Mouse (Mus musculus): ENCODE data around the gene Thbs3. TPM values are rescaled to one million over a fixed set of nuclear protein-coding genes. Genes with fewer than 3 reads are reported as not detected.
A peak's percentile ranks its signal among the peaks of the same experiment; 100 is the strongest.

The Thbs3 gene
- polyA plus RNA-seq (2014; fragmentation: Nextera tagmentation; extraction: Ambion mirVana) = 51.5 and 52.0 TPM in 2 replicates

GRCm38 (mm10) chr3:89214681-89215411 lies at the start of gene Thbs3:
Thbs3 (plus strand) TSS chr3:89215180.
- 2% methylated on average over 19 of the region's 19 CpGs for WGBS

DNA sequence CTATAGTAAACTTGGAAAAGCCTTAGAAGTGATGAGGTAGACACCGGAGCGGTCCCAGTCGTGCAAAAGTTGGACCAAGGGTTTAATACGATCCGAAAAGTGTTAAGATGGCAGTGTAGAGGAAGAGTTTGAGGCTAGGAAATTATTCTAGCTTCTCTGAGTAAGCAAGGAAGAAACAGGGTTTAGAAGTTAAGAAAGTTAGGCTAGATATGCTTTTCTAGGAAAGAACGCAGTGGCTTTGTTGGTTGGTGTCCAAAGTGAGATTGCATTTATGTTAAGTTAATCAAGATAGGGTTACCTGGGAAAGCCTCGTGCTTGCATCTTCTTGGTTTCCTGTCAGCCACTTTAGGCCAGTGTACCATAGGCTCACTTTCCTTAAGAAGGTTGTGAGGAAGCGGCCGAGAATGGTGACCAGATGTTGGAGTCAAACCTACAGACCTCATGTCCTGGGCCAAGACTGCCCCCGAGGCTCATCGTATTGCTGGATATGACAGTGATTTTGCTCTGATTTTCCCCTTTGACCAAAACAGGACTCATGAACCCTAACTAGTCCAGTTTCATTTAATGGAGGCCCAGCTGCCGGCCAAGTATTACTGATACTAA lies 49.6 kb upstream of the Thbs3 start:
- Histone ChIP-seq H3K27ac (replicated peaks; ENCODE audit: low read depth, low read length) (peak overlapping the region; percentile 98), H3K9ac (ENCODE audit: low read depth, low read length) (peak overlapping the region; percentile 97), H3K4me2 (ENCODE audit: low read depth, low read length) (peak overlapping the region; percentile 74), H3K27me3 (replicated peaks; ENCODE audit: control insufficient read depth, insufficient read depth, low read length) (no peaks in the 10 kb centered on the region), H3K4me3 (ENCODE audit: low read depth, low read length) (peak overlapping the region; percentile 87), H3K36me3 (ENCODE audit: control insufficient read depth, insufficient read depth, low read length) (peaks cover 40% of the 10 kb centered on the region), H3K9me3 (ENCODE audit: control insufficient read depth, low read length) (no peaks in the 10 kb centered on the region), H3K4me1 (ENCODE audit: control insufficient read depth, insufficient read depth, low read length) (0 out of 2 replicates have a peak, but pooled peaks cover 10% of the 10 kb centered on the region)
- ATAC-seq (ENCODE audit: low read depth) (no peak), DNase-seq (ENCODE audit: low spot score) (no peak)
- 10% methylated on average over 12 of the region's 12 CpGs for WGBS

More at GRCm38 (mm10) chr3:89214681-89215411, at the start of gene Thbs3:
- peak; percentile 76 for DNase-seq (ENCODE audit: low spot score)
- Histone ChIP-seq H3K27ac (replicated peaks; ENCODE audit: low read depth, low read length) (peak within 1 kb of the TSS; percentile 98), H3K9me3 (ENCODE audit: control insufficient read depth, low read length) (no peaks in the 10 kb centered on the region), H3K4me2 (ENCODE audit: low read depth, low read length) (peak within 1 kb of the TSS; percentile 77), H3K4me3 (ENCODE audit: low read depth, low read length) (peak within 1 kb of the TSS; percentile 68), H3K4me1 (ENCODE audit: control insufficient read depth, insufficient read depth, low read length) (peaks cover 14% of the 10 kb centered on the region; the same call in 1 of the 2 replicates), H3K27me3 (replicated peaks; ENCODE audit: control insufficient read depth, insufficient read depth, low read length) (no peaks in the 10 kb centered on the region), H3K9ac (ENCODE audit: low read depth, low read length) (peak within 1 kb of the TSS; percentile 82), H3K36me3 (ENCODE audit: control insufficient read depth, insufficient read depth, low read length) (peaks cover 13% of the 10 kb centered on the region)
- no peak for ATAC-seq (ENCODE audit: low read depth)

- no peak for DNase-seq (ENCODE audit: low spot score)
- Histone ChIP-seq H3K9me3 (ENCODE audit: control insufficient read depth, low read length) (no peaks in the 10 kb centered on the region), H3K4me3 (ENCODE audit: low read depth, low read length) (no peak overlapping the region), H3K9ac (ENCODE audit: low read depth, low read length) (no peak overlapping the region), H3K27me3 (replicated peaks; ENCODE audit: control insufficient read depth, insufficient read depth, low read length) (no peaks in the 10 kb centered on the region), H3K4me2 (ENCODE audit: low read depth, low read length) (no peak overlapping the region), H3K36me3 (ENCODE audit: control insufficient read depth, insufficient read depth, low read length) (peaks cover 55% of the 10 kb centered on the region), H3K4me1 (ENCODE audit: control insufficient read depth, insufficient read depth, low read length) (0 out of 2 replicates have a peak, but pooled peaks cover 10% of the 10 kb centered on the region), H3K27ac (replicated peaks; ENCODE audit: low read depth, low read length) (no peak overlapping the region)
- WGBS = 92% methylated on average over 19 of the region's 19 CpGs
- ATAC-seq (ENCODE audit: low read depth) = no peak
Measured at GRCm38 (mm10) chr3:89166945-89167344, 48.0 kb upstream of the Thbs3 start.

GRCm38 (mm10) chr3:89174844-89175243 lies 40.1 kb upstream of the Thbs3 start:
- Histone ChIP-seq H3K9me3 (ENCODE audit: control insufficient read depth, low read length) (no peaks in the 10 kb centered on the region), H3K4me2 (ENCODE audit: low read depth, low read length) (no peak overlapping the region), H3K27me3 (replicated peaks; ENCODE audit: control insufficient read depth, insufficient read depth, low read length) (no peaks in the 10 kb centered on the region), H3K4me3 (ENCODE audit: low read depth, low read length) (no peak overlapping the region), H3K27ac (replicated peaks; ENCODE audit: low read depth, low read length) (no peak overlapping the region), H3K9ac (ENCODE audit: low read depth, low read length) (no peak overlapping the region), H3K4me1 (ENCODE audit: control insufficient read depth, insufficient read depth, low read length) (peaks cover 10% of the 10 kb centered on the region), H3K36me3 (ENCODE audit: control insufficient read depth, insufficient read depth, low read length) (peaks cover 83% of the 10 kb centered on the region)
- DNase-seq (ENCODE audit: low spot score) (no peak), ATAC-seq (ENCODE audit: low read depth) (no peak)
- WGBS = 93% methylated on average over 11 of the region's 11 CpGs

DNA sequence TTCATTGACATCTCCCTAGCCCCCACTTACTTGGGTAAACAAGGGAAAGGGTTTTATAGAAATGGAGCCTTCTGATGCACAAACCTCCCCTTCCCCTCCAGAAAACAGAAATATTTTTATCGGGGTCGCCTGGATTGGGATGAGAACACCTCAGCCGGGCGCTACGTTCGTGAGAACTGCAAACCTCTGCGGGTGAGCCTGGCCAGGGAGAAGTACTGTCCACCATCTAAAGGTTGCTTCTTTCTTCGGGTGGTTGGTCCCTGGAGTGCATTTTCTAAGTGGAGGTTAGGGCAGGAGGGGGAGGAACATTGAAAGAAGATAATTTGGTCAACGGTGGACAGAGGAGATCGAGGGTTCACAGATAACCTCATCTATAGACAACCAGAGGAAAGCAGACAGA lies 39.4 kb upstream of the Thbs3 start:
- Histone ChIP-seq H3K36me3 (ENCODE audit: control insufficient read depth, insufficient read depth, low read length) (peaks cover 83% of the 10 kb centered on the region), H3K9ac (ENCODE audit: low read depth, low read length) (no peak overlapping the region), H3K4me2 (ENCODE audit: low read depth, low read length) (no peak overlapping the region), H3K27me3 (replicated peaks; ENCODE audit: control insufficient read depth, insufficient read depth, low read length) (no peaks in the 10 kb centered on the region), H3K4me3 (ENCODE audit: low read depth, low read length) (no peak overlapping the region), H3K9me3 (ENCODE audit: control insufficient read depth, low read length) (no peaks in the 10 kb centered on the region), H3K4me1 (ENCODE audit: control insufficient read depth, insufficient read depth, low read length) (peaks cover 10% of the 10 kb centered on the region), H3K27ac (replicated peaks; ENCODE audit: low read depth, low read length) (no peak overlapping the region)
- ATAC-seq (ENCODE audit: low read depth) (no peak), DNase-seq (ENCODE audit: low spot score) (no peak)
- WGBS = 92% methylated on average over 10 of the region's 10 CpGs

DNA sequence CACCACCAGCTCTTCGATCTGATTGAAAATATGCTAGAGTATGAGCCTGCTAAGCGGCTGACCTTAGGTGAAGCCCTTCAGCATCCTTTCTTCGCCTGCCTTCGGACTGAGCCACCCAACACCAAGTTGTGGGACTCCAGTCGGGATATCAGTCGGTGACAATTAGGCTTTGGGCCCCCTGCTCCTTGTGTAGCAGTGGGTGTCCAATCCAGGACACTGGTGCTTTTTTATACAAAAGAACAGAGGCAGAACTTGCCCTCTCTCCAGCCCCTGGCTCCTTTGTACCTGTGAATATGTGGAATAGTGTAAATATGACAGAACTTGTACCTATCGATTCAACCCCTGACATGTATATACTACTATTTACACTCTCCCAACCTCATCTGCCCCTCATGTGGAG lies 38.6 kb upstream of the Thbs3 start:
- Histone ChIP-seq H3K4me2 (ENCODE audit: low read depth, low read length) (no peak overlapping the region), H3K9ac (ENCODE audit: low read depth, low read length) (no peak overlapping the region), H3K4me1 (ENCODE audit: control insufficient read depth, insufficient read depth, low read length) (peaks cover 10% of the 10 kb centered on the region), H3K27ac (replicated peaks; ENCODE audit: low read depth, low read length) (no peak overlapping the region), H3K4me3 (ENCODE audit: low read depth, low read length) (no peak overlapping the region), H3K27me3 (replicated peaks; ENCODE audit: control insufficient read depth, insufficient read depth, low read length) (no peaks in the 10 kb centered on the region), H3K9me3 (ENCODE audit: control insufficient read depth, low read length) (no peaks in the 10 kb centered on the region), H3K36me3 (ENCODE audit: control insufficient read depth, insufficient read depth, low read length) (peaks cover 83% of the 10 kb centered on the region)
- DNase-seq (ENCODE audit: low spot score) (no peak), ATAC-seq (ENCODE audit: low read depth) (no peak)
- 85% methylated on average over 7 of the region's 7 CpGs for WGBS

DNA sequence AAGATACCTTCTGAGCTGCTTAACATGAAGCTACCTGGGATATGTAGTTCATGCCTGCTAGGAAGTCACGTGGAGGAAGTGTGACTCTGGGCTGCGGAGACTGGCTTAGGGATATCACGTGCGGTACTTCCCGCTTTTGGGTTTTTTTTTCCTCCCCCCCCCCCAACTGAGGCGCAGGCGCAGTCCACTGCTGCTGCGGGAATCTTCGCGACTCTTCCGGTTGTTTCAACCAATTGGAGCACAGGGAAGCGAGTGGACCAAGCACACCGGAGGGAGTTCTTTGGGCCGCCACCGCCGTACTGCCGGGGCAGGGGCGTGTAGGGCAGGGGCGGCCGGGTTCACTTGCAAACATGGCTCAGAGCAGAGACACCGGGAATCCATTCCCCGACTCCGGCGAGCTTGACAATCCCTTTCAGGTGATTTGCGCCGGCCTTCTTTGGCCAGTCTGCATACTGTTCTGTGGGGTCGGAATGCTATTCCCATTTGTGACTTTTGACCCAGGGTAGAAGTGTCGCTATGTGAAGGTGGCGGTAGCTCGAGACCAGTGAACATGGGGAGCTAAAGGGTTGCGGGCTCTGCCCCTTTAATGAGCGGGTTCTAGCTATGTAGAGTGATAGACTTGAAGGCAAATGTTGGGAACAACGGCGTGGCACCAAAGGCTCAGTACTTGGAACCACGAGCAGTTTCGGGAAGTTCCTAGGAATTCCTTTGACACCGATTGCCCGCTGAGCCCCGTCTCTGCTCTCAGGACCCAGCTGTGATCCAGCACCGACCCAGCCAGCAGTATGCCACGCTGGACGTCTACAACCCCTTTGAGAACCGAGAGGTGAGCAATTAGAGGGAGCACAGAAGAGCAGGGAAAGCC lies 37.5 kb upstream of the Thbs3 start, which contains the start of gene Scamp3:
Scamp3 (plus strand) TSS at position 232 of the 865 bp plus-strand sequence.
- peak within 1 kb of the TSS; percentile 56 for H3K27ac ChIP-seq (replicated peaks; ENCODE audit: low read depth, low read length)

DNA sequence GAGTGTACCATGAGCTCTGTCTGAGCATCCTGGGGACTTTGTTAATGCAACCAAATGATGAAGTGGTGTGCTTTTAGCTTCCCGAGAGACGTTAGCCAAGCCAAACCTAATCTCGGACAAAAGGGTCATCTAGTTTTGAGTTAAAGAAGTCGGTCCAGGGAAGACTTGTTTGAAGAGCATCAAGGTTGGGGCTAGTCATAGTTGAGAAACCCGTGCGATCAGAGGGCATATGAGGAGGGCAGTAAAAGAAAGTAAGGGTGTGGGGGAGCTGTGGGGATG lies 36.9 kb upstream of the Thbs3 start:
- H3K4me3 ChIP-seq (ENCODE audit: low read depth, low read length) = peak overlapping the region; percentile 57
- H3K9me3 ChIP-seq (ENCODE audit: control insufficient read depth, low read length) = no peaks in the 10 kb centered on the region
- H3K27ac ChIP-seq (replicated peaks; ENCODE audit: low read depth, low read length) = peak overlapping the region; percentile 56
- no peak for DNase-seq (ENCODE audit: low spot score)
- 8% methylated on average over 6 of the region's 6 CpGs for WGBS
- H3K4me2 ChIP-seq (ENCODE audit: low read depth, low read length) = peak overlapping the region; percentile 79
- no peaks in the 10 kb centered on the region for H3K27me3 ChIP-seq (replicated peaks; ENCODE audit: control insufficient read depth, insufficient read depth, low read length)
- H3K36me3 ChIP-seq (ENCODE audit: control insufficient read depth, insufficient read depth, low read length) = peaks cover 79% of the 10 kb centered on the region
- peaks cover 10% of the 10 kb centered on the region for H3K4me1 ChIP-seq (ENCODE audit: control insufficient read depth, insufficient read depth, low read length)
- H3K9ac ChIP-seq (ENCODE audit: low read depth, low read length) = peak overlapping the region; percentile 77
- no peak for ATAC-seq (ENCODE audit: low read depth)

More for the DNA sequence above, 37.5 kb upstream of the Thbs3 start, which contains the start of gene Scamp3:
- H3K9ac ChIP-seq (ENCODE audit: low read depth, low read length) = peak within 1 kb of the TSS; percentile 77
- peak within 1 kb of the TSS; percentile 79 for H3K4me2 ChIP-seq (ENCODE audit: low read depth, low read length)
- peaks cover 10% of the 10 kb centered on the region for H3K4me1 ChIP-seq (ENCODE audit: control insufficient read depth, insufficient read depth, low read length)
- peak; percentile 98 for DNase-seq (ENCODE audit: low spot score)
- H3K9me3 ChIP-seq (ENCODE audit: control insufficient read depth, low read length) = no peaks in the 10 kb centered on the region
- peaks cover 83% of the 10 kb centered on the region for H3K36me3 ChIP-seq (ENCODE audit: control insufficient read depth, insufficient read depth, low read length)
- H3K4me3 ChIP-seq (ENCODE audit: low read depth, low read length) = peak within 1 kb of the TSS; percentile 57
- under 1% methylated on average over 40 of the region's 43 CpGs for WGBS
- ATAC-seq (ENCODE audit: low read depth) = peak; percentile 97
- no peaks in the 10 kb centered on the region for H3K27me3 ChIP-seq (replicated peaks; ENCODE audit: control insufficient read depth, insufficient read depth, low read length)

Measured in embryonic facial prominence, embryonic 14.5 days (tissue).